Mouse (Mus musculus) lung, postnatal 25 days (tissue): ENCODE results near the gene Rhobtb1.

Source experiments
- DNase-seq: peaks from one replicate; pipeline ENCODE4 v3.0.0; 2022; ENCODE audit warnings: low spot score

The Rhobtb1 gene

DNA sequence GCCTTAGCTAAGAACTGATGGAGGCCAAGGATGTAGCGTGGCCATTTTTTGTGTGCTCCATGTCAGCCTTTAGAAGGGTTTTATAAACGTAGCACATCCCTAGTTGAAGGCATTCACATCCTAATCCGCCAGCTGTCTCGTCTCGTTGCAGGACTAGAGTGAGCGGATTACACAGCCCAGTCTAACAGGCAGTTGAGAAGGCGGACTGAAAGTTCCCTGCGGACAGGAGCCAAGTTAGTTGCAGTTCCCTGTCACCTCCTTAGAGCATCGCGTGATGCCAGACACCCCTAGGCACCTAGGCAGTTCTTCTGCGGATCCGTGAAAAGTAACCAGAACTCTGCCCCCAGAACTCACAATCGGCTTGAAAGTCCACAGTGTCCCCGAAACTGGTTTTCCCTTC, 60.7 kb downstream of the Rhobtb1 start:
- DNase-seq, result peak; percentile 21

DNA sequence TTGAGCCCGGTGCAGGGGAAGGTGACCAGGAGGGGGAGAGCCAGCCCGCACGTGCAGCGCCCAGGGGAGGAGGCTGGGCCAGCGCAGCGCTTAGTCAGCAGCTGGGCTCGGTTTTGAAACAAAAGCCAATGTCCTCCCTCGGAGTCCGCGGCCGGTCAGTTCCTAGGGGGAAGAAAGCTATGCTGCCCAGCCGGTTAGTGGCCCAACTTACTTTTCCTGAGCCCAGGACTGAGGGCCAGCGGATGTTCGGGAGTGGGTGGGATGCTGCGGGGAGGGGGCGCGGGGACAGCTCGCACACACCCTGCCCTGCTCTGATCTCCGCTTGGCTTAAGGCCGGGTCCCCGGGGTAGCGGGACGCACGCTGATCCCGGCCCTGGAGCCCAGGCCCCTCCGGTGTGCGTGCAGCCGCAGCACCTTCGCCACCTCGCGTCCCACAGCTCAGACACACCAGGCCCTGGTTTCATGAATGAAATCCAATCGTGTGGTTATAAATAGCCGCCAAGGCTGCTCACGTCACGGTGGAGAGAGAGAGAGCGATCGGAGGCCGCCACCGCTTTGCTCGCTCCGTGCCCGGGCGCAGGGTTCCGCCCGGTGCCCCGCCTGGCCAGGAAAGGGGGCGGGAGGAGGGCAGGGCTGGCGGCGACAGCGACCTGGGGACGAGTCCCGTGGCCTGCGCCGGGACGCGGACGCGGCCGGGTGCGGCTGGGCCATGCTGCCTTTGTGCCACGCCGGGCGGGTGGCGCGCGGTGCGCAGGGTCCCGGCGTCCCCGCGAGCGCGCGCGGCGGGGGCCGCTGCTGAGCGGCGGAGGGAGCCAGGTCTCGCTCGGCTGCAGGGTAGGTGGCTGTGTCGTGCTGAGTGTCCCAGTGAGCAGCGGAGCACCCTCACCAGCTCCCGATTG, 61.6 kb downstream of the Rhobtb1 start, which contains the start of gene A930033H14Rik:
A930033H14Rik (minus strand) TSS at position 557 of the 899 bp plus-strand sequence.
- DNase-seq, result peak; percentile 86

DNA sequence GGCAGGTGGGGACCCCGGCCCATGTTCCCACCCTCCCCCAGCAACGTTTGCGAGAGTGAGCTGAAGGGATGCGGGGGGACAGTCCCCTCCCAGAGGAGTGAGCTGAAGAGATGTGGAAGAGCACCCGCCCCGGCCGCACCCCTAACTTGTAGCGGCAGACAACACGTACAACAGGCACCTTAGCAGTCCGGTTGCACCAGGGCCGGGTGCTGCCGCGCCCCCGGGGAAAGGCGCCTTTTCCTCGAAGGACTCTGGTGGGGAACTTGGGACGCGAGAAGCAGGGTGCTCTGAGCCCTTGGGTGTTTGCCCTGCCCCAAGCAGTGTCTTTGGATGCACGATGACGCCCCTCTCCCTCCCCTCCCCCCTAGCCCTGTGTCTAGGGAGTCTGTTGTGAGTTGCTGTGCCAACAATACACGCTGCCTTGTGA, 62.2 kb downstream of the Rhobtb1 start:
- DNase-seq, result peak; percentile 23

DNA sequence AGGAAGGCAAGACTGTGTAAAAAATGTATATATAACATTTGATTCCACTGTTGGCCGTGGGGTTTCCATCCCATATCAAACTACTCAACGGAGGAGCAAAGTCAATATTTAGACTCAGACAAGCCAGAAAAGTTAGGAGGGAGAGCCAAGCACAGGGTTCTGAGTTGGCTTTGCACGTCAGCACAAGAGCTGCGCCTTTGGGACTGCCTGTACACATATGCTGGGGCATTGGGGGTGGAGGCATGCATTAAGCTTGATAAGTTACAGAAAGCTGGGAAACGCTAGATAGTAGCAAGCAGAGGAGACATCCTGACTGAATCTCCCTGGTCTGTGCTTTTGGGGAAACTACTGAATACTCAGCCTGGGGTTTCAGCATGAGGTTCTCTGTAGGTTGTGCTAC, 62.8 kb downstream of the Rhobtb1 start:
- peak; percentile 48 for DNase-seq

DNA sequence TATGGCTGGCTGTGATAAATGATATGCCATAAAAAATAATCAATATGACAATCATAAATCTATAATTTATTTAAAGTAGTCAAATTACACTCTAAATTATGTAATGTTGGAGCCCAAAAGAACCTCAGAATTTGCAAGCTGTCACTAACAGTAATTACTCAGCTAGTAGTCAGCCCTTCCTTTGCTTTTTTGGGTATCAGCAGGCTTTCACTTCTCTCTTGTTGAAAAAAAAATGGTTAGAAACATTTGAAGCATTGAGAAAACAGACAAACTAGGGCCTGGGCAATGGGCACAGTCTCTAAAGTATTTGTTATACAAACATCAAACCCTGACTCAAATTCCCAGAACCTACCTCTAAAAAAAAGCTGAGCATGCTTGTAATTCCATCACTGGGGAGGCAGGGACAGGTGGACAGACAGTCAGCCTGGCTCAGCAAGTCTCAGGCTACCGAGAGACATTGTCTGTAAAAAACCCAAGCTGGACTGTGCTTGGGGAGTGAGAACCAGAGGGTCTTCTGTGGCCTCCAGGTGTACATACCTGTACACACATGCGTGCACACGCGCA, 66.0 kb downstream of the Rhobtb1 start:
- DNase-seq, result no peak

DNA sequence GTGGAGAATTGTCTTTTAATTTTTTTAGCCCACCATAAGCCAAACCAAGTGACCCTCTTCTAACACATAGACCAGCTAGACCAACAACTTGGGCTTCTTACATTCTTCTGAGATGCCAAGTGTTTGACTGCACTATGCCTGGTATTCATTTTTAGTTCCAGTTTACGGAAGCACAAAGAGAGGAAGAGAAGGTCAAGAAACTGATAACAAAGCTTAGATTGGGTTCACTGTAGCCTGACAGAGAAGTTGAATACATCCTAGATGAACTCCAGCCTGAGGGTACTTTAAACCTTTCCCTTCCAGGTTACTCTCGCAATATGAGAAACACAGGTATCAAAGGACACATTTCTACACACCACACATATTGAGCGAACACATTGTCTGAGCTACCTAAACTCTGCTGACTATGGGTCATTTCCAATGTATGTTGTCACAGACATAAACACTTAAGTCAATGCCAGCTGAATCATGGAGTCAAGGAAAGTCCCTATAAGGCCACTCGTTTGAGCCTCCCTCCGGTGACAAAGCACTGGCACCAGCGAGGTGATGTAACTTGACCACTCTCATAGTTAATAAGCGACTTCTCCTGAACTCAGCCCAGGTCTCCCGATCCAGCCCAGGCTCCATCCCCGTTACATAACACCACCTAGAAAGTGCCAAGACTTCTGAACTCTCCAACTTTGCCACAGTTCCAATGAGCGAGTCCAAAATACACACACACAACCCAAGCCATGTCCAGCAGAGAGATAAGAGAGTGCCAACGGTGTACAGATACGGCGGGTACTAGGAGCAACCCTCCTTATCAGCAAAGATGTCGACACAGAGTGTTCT, 67.4 kb downstream of the Rhobtb1 start:
- DNase-seq, result peak; percentile 90

DNA sequence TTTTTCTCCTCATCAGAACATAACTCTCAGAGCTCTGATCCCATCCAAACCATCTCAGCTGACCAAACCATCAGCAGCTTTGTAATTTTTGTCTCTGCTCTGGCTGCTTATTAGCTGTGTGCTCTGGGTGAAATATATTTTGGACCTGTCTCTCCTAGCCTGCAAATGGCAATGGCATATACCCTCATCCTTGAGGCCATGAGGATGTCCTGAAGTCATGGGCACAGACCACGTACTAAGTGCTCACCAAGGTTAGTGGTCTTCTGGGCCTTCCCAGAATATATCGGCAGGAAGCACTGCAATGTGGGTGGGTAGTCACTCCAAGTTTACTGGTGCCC, 68.0 kb downstream of the Rhobtb1 start:
- DNase-seq, result no peak

DNA sequence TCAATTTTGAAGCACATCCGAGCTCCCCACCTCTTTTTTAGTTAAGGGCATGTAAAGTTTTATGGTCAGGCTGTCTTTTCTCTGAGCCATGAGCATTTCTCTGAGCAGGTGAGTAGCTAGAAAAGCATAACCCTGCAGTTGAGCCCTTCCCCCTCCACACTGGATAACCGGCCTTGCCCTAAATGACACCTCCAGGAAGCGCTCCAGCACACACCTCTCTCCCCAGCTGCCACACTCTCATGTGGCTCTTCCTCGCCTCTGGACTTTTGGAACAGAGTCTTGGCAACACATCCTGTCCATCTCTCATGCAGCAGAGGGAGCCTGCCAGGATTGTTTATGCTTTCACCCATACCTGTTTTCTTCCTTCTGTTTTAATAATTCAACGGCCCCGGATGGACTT, 69.1 kb downstream of the Rhobtb1 start:
- DNase-seq, result no peak

DNA sequence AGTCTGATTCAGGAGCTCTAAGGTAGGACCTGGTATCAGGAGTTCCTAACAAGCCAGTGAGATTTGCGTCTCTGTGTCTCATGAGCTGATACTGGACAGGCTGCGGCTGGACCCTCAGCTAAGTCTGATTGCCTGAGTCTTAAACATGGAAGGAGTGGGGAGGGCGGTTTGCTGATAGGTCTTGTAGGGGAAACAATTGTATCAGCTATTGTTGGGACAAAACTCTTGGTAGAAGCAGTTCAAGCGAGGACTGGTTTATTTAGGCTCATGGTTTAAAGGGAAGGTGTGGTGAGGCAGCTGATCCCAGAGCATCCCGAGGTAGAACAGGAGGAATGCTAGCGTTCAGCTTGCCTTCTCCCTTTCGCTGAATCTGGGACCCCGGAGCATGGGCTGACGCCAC, 69.9 kb downstream of the Rhobtb1 start:
- no peak for DNase-seq

DNA sequence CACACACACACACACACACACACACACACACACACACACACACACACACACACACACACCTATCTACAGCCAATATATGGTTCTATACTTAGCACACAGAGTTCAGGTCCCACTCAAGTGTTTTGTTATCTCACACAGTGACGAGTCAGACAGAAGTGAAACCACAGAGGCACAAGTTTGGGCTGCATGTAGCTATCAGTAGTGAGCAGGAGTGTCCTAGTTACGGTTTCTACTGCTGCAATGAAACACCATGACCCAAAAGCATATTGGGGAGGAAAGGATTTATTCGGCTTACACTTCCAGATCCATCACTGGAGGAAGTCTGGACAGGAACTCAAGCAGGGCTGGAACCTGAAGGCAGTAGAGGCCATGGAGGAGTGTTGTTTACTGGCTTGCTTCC, 70.7 kb downstream of the Rhobtb1 start:
- DNase-seq, result no peak

DNA sequence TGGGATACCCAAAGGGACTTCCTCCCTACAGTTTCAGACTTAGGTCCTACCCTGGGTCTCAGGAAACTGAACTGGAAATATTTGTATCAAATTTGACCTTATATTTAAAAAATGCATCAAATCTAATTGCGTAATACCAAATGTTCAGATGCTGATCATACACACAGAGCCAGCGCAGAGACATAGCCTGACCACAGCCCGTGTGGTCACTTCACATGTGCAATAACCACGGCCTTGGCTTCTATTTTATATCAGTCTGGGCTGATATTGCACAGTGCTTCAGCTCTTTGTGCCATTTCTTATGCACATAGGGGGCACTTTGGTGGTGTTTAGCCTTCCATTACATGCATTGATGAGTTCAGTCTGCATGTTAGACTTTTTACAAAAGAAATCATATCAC, 72.0 kb downstream of the Rhobtb1 start:
- no peak for DNase-seq

DNA sequence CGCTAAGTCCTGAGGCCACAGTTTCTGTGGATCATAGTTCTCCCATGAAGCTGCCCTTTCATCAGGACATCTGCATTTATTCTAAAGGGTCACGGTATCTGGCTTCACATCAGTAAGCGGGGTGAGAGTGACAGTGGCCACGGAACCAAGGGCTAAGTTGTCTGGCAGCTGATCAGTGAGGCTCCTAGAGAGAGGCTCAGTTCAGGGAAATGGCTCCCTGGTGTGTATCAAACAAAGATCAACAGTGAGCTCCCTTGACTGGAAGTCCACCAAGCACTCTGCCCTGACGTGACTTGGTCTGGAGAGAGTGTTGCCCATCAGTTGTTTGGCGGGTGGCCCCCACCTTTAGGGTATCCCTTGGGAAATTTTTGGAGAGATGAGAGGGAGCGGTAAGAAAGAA, 73.0 kb downstream of the Rhobtb1 start:
- no peak for DNase-seq

DNA sequence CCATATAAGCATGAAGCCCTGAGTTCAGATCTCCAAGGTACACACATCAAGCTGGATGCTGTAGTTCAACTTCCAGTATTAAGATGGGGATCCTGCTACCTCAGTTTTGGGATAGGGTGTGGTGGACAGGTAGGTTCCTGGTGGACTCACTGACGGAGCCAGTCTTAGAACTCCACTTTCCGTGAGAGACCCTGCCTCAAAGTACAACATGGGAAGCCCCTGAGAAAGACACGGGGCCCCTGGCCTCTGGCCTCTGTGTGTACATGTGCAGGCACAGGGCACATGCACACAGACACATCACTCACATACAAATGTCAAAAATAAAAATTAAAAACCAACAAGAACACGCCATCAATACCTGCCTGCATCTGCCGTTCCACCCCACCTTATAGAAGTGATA, 74.2 kb downstream of the Rhobtb1 start:
- DNase-seq, result no peak

DNA sequence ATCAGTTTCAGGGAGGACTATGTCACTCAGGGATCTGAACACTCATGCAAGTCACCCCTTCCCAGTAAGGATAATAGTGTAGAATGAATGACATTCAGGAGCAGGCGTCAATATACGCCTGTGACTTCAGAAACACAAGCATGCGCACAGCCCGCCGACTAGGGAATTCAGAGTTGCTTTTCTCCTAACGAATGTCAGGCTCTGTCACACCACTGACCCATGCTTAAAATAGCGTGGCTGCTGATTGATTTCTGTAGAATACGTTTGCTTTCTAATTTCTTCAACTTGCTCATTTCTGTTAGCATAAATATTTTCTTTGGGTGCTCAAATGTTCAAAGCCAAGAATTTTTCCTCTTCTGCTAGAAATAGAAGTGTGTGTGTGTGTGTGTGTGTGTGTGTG, 74.7 kb downstream of the Rhobtb1 start:
- no peak for DNase-seq

DNA sequence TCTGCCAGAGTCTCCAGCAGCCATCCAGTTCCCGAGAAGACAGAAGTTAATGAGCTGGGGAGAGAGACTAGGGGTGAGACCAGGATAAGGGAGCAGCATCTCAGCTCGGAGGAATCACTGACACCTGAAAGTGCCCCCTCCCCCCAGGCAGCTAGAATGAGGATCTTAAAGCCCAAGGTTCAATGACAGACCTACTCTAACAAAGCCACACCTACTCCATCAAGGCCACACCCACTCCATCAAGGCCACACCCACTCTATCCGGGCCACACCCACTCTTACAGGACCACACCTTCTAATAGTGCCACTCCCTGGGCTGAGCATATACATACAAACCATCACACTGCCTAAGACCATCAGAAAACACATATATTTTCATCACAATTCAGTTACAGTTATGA, 86.0 kb downstream of the Rhobtb1 start:
- DNase-seq, result no peak

DNA sequence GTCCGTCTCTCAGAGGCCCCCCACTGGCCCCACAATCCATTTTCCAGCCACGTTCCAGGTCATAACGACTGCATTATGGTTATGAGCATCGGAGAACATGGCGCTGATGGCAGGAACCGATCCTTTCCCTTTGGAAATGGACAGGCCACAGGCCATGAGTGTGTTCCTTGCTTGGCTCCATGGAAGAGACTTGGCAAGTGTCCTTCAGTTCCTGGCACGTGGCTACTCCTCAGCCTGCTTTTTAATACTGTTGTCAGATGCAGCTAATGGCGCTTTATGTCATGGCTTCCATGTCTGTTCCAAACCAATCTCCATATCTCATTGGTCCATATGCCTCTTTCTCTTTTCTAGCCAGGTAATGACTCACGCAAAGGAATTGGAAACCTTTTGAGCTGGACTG, 86.5 kb downstream of the Rhobtb1 start:
- DNase-seq, result no peak

DNA sequence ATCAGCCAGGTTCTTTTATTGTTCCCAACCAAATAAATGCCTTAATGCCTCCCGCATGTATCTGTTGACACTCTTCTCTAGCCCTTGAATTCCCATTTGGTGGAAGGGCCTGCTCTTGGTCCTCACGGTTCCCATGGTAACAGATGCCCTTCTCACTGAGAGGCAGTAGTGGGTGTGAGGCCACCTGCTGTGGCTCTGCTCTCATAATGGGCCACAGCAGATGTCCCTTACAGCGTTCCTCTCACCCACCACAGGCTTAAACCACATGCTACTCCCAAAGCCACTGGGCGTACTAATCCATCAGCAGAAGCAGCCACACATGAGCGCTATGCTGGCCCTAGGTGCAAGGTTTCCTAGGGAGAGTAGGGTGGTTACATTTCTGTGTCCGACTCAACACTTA, 87.1 kb downstream of the Rhobtb1 start:
- DNase-seq, result no peak

DNA sequence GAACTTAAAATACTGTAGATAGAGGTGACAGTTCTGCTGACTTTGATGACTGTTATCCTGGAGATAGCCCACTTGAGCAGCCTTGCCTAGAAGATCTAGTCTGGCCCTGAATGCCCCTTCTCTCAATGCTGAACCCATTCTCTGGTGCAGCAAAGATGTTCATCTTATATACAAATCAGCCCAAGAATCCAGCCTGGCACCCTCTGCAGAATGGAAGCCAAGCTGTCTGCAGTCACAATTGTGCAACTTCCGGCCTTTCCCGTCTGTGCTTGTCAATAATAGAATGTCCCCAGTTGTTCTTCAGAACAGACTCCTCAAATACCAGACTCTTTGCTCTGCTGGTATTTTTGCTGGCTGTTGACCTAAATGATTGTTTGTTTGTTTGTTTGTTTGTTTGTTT, 89.3 kb downstream of the Rhobtb1 start:
- peak; percentile 67 for DNase-seq

DNA sequence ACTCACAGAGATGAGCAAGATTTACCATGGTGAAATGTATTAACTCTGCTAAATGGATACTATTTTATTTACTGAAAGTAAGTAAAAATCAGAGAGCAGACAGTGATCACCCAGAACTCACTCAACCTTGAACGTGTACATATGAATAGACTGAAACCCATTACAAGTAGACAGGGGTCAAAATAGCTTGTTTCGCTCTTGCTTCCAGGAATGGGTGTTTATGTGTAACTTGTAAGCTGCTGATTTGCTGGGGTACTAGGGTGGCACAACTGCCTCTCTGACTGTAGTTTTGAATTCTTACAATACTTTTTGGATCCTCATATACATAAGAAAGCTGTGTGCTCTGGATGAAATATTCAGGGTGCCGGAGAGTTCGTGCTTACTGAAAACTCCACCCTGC, 93.9 kb downstream of the Rhobtb1 start:
- no peak for DNase-seq

DNA sequence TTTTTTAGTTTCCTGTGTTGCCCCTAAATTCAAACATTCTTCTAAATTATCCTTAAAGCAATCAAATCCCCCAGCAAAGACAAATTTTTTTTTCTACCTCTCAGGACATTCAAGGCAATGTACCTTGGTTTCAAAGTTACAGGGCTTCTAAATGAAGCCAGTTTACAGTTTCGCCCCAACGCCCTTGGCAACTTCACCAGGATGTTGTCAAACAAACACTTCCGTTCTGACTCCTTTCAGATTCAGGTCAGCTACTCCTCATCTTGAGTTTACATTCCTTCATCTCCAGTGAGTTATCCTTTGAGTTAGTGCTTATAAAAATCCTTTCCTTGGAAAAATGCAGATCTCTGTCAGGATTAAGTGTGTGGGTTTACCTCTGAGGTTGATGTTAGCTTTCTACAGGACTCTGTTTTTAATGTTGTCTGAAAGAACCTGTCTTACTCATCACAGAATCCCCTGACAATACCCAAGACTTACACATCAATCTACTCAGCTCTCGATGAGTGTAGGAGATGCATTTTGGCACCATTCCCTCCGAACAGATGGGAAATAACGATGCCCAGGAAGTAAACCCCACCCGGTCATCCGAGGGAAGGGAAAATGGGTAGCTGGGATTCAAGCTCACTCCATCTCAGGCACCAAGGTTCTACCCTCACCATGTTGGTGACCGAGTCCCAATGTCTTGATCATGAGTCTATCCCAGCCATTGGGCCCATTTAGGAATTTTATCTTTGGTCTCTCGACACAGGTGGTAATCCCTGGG, 94.9 kb downstream of the Rhobtb1 start:
- no peak for DNase-seq

DNA sequence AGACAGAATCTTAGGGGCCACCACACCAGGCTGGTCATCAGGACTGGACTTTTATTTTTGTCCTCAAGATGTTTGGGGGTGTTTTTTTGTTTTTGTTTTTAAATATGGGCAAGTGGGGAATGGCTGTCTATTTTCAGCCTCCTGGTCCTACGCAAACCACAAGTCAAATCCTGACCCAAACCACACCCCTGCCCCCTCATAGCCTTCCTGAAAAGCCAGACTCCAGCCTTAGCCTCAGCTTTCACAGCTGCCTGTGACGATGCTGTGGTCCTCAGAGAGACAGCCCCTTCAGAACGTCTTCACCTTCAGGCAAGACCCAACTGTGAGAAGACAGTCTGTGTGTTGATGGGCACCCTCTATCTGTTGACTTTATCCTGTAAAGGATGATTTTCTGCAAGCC, 95.5 kb downstream of the Rhobtb1 start:
- no peak for DNase-seq
